Mouse (Mus musculus) thymus, adult 2 months (tissue): ENCODE data around the gene Stk40.

Experiments
- CTCF ChIP-seq: fragments of 200-500 bp; IDR thresholded peaks from 2 replicates; pipeline ENCODE4 v1.5.1; 2012; ENCODE audit warnings: mild to moderate bottlenecking, control low read depth, low read length, moderate library complexity, borderline replicate concordance; ENCODE audit not compliant: control insufficient read depth, poor library complexity, insufficient read depth; ENCODE audit errors: extremely low read depth
- POLR2A ChIP-seq: fragments of 200-500 bp; IDR thresholded peaks from 2 replicates; pipeline ENCODE4 v1.6.1; 2012; ENCODE audit warnings: mild to moderate bottlenecking, low read length, control low read depth, moderate library complexity; ENCODE audit not compliant: control insufficient read depth, poor library complexity, insufficient read depth; ENCODE audit errors: extremely low read depth

GRCm38 (mm10) chr4:126103057-126103581, 638 bp upstream of the Stk40 start:
- TF ChIP-seq CTCF (no peak), POLR2A (no peak)
